Mouse (Mus musculus): Measurements from ENCODE around the gene Ptgir.

The Ptgir gene

DNA sequence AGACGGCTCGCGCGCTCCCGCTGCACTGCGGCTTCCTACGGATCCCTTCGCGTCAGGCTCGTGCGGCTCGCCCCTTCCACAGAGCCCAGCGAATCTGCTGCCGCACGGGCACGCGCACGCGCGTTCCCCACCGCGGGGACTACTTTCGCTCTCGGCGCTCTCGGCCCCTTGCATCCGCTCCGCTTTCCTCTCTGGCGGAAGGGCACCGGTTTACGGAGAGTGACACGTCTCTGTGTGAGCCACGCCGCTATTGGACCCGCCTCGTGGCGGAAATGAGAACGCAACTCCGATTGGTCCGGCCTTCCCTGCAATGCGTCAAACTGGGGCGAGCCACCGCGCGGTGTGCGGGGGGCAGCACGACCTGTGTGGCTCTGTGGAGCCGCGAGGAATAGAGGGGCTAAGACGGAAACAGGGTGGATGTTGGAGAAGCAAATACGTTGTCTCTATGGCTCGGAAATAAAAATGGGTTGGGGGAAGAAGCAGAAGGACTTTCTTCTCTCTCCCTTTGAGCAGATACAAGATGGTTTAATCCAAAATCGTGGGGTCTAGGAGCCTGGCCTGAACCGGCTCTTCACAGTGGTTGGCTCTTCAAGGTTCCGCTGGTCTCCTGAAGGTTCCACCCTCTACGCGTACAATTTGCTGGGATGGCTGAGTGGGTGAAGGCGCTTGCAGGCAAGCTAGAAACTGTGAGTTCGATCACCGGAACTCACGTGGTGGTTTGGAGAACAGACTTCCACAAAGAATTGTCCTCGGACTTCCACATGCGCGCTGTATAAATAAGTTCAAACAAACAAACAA, 17.9 kb downstream of the Ptgir start, which contains the start of gene Calm3:
Gene Calm3 (minus strand): TSS at position 78 of the 798 bp plus-strand sequence.
- in situ Hi-C loops (cut with MboI; ENCODE audit: low pct_unique_long_range_greater_than_20kb in 1 of 2, low sequenced_read_pairs in 2 of 2, unreplicated experiment in 1 of 2), result loop anchor here in 1 of 2 experiments (5.0 kb wide), 1 partner anchor 42 kb away; no protein-coding TSS in a partner anchor

DNA sequence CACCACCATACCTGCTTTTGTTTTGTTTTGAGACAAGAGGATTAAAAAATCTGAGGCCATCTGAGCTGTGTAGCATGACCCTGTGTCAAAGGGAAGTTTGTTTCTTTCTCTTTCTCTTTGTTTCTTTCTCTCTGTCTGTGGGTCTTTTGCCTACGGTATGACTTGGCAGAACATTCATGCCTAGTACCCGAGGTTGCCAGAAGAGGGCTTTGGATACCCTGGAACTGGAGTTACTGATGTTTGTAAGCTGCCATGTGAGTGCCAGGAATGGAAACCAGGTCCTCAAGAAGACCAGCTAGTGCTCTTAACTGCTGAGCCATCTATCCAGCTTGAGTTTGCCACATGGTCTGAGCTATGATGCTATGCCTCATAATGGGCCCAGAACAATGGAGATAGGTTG, 22.1 kb downstream of the Ptgir start:
- in situ Hi-C loops (cut with MboI; ENCODE audit: low pct_unique_long_range_greater_than_20kb in 1 of 2, low sequenced_read_pairs in 2 of 2, unreplicated experiment in 1 of 2), result no loop called here

DNA sequence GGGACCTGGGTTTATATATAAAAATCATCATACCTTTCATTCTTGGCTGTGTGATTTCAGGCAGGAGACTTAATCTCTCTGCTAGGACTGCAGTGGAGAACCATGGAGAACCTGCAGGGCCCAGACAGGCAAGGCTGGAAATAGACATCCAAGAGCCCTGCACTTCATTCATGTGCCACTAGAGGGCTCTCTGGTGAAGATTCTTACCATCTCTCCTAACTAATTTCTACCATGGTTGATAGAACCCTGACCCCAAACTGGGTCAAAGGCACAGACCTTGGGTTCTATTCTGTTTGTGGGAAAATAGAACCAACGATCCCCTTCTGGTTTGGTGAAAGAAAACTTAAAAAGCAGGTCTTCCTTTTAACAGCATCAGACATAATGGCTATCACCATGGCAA, 24.6 kb downstream of the Ptgir start:
- in situ Hi-C loops (cut with MboI; ENCODE audit: low pct_unique_long_range_greater_than_20kb in 1 of 2, low sequenced_read_pairs in 2 of 2, unreplicated experiment in 1 of 2), result loop anchor here (10.0 kb wide), 2 partner anchors 124 to 134 kb away; partner anchors contain the start of gene Hif3a (in 1 of the 2)

DNA sequence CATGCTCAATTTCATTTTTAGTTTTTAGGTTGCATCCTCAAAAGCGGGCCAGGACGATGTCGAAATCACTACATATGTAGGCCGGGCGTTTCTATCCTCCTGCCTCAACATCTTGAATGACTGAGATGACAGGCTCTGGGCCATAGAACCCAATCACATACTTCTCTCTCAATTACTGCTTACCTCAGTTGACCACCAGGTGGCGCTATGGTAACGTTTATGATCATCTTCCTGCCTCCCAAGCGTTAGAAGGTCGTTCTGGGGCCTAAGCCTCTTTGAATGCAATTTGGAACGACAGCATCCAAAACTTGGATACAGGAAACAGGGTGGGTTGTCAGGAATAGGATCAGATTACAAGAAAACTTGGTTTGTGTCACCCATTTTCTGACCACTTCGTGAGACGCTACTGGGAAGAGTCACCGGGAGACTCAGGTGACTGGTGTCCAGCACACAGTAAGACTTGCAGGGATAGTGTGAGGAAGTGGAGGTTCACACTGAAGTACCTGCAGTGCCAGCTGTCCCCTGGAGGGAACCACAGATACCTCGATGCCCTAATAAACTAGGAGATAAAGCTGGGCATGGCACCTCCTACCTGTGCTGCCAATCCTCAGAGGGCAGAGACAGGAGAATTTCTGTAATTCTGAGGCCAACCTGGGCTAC, 25.8 kb downstream of the Ptgir start:
- in situ Hi-C loops (cut with MboI; ENCODE audit: low pct_unique_long_range_greater_than_20kb in 1 of 2, low sequenced_read_pairs in 2 of 2, unreplicated experiment in 1 of 2), result loop anchor here (10.0 kb wide), 2 partner anchors 123 to 133 kb away; partner anchors contain the start of gene Hif3a (in 1 of the 2)

DNA sequence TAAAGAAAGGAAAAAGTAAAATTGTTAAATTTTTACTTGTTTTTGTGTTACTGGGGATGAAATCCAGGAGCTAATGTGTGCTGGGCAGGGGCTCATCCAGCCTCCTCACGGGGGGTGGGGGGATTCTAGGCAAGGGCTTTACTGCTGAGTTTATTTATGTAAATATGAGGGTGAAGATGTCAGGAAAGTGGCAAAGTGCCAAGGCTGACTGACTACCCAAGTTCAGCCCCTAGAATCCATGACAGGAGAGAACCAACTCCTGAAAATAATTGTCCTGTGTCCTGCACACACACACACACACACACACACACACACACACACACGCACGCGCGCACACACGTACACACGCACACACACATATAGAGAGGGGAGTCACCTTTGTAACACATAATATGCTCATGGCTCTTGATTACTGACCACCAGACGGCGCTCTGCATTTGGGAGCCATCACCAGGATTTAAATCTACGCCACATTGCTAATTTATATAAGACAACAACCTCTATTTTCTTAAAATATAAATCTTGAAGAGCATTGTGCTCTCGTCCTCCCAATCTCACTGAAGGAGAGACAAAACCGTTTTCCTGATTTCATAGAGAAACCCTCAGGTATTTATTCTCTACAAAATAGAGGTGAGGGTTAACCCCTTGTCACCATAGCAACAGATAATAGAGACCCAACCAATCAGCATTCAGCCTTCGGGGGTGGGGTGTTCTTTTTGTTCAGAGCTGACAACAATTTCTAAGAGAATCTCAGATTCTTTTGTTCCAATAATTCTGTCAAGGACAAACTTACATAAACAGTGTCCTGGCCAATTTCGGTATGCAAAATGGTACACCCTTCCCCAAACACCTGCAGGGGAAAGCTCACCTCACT, 26.7 kb downstream of the Ptgir start:
- in situ Hi-C loops (cut with MboI; ENCODE audit: low pct_unique_long_range_greater_than_20kb in 1 of 2, low sequenced_read_pairs in 2 of 2, unreplicated experiment in 1 of 2), result loop anchor here (10.0 kb wide), 2 partner anchors 122 to 132 kb away; partner anchors contain the start of gene Hif3a (in 1 of the 2)

DNA sequence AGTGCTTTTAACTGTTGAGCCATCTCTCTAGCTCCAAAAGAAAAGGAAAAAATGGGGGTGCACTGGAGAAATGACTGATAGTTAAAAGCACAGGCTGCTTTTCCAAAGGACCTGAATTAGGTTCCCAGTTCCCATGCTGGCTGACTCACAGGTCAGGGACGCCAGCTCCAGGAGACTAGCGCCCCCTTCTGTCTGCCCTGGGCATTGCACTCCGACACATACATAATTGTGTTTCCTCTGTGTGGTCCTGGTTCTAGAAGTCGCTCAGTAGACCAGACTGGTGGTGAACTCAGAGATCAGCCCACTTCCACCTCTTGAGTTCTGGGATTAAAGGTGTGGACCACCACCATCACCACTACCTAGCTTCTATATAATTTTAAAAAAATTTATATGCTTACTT, 31.0 kb downstream of the Ptgir start:
- in situ Hi-C loops (cut with MboI; ENCODE audit: low pct_unique_long_range_greater_than_20kb in 1 of 2, low sequenced_read_pairs in 2 of 2, unreplicated experiment in 1 of 2), result loop anchor here (10.0 kb wide), 2 partner anchors 117 to 127 kb away; partner anchors contain the start of gene Hif3a (in 1 of the 2)

DNA sequence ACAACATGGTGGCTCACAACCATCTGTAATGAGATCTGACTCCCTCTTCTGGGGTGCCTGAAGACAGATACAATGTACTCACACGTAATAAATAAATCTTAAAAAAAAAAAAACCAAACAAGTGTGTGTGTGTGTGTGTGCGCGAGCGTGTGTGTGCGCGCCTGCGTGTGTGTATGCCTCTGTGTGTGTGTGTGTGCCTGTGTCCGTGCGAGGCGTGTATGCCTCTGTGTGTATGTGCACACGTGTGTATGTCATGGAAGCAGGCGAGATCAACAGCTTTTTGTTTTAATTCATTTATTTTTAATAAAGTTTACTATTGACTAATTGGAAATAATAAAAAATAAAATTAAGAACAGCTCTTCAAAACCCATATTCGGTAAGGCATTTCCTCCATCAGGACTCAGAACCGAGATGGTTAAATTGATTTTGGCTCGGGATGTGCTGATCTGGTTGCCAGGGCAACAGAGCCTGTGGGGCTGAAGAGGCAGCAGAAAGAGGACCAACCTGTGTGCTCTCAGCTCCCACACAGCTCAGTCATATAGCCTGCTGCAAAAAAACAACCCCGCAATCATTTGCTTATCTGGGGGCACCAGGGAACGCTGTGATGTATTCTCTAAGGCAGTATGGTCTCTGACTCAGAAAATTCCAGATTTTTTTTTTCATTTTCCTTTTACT, 32.0 kb downstream of the Ptgir start:
- in situ Hi-C loops (cut with MboI; ENCODE audit: low pct_unique_long_range_greater_than_20kb in 1 of 2, low sequenced_read_pairs in 2 of 2, unreplicated experiment in 1 of 2), result loop anchor here (10.0 kb wide), 2 partner anchors 117 to 127 kb away; partner anchors contain the start of gene Hif3a (in 1 of the 2)

DNA sequence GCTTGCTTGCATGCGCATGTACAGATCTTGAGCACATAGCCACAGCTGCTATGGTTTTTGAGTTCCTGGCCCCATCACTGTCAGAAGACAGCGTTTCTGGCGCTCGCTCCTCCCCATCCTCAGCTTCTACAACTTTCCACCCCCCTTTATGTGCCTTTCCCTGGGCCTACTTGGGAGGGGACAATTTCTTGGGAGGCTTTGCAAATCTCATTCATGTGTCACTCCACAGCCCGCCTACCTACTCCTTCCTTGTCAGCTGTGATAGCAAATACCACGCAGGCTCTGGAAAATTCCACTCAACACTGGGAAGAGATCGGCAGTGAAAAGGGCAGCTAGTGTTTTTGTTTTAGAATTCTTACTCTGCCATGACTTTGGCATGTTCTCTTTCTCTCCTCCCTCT, 34.0 kb downstream of the Ptgir start:
- in situ Hi-C loops (cut with MboI; ENCODE audit: low pct_unique_long_range_greater_than_20kb in 1 of 2, low sequenced_read_pairs in 2 of 2, unreplicated experiment in 1 of 2), result no loop called here

DNA sequence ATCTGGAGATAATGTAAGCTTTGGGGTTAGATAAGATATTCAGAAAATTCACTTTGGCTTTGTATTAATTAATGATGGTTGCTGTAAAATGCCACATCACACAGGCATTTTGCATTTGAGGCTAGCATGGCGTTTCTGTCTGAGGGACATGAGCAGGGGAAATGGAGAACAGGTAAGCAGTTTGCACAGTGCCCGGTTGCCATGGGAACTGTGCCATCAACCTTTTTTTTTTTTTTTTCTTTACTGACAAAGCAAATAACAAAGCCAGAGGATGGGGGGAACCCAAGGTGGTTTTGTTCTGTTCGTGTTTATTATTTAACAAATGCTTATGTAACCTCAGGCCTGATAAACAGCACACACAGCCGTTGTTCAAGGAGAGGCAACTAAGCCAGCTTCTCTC, 36.6 kb downstream of the Ptgir start:
- in situ Hi-C loops (cut with MboI; ENCODE audit: low pct_unique_long_range_greater_than_20kb in 1 of 2, low sequenced_read_pairs in 2 of 2, unreplicated experiment in 1 of 2), result no loop called here

DNA sequence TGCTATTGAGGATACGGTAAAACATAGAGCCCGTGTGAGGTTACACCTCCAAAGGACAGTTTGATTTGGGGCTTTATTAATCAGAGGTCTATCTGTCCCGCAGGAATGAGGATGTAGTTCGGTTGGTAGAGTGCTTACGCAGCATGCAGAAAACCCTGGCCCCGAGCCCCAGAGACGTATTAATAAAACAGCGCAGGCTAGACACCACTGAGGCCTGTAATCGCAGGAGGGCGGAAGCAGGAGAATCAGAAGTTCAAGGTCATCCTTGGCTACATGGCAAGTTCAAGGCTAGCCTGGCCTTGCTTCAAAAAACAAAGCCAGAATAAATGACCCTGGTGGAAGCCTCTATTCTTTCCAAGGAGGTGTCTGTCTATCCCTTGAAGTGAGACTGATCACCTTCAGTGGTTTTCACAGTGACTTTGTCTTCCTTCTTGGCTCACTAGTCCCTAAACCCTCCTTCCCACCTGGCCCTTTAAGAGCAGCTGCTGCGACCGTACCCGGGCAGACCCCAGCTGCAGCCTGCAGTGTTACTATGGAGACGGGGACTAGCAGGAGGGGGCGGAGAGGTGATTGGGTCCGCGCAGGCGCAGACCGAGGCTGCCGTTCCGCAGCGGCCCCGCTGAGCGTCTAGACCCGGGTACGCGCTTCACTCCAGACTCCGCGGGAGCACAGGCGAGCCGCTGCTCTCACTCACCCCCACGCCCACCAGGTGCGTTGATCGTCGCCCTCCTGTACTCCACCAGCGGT, 37.9 kb downstream of the Ptgir start, which contains the start of gene Pnmal2:
Gene Pnmal2 (plus strand): TSS at position 622 of the 747 bp plus-strand sequence.
- in situ Hi-C loops (cut with MboI; ENCODE audit: low pct_unique_long_range_greater_than_20kb in 1 of 2, low sequenced_read_pairs in 2 of 2, unreplicated experiment in 1 of 2), result no loop called here

DNA sequence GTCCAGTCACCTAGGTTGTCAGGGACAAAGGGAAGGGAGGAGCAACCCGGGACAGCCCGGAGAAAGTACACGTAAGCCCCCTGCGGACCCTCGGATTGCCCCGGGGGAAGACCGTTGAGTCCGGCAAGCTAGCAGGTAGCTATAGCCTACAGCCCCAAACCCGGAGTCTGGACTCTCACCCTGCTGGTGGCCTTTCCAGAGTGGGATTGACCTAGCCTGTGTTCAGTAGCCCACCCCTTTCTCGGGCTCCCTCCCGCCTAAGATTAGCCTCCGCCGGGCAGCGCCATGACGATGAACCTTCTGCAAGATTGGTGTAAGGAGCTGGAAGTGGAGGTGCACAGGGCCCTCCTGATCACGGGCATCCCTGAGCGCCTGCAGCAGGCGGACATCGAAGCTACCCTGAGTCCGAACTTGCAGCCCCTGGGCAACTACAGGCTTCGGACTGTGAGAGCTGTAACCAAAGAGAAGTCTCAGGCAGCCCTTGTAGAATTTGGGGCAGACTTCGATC, 38.6 kb downstream of the Ptgir start:
- in situ Hi-C loops (cut with MboI; ENCODE audit: low pct_unique_long_range_greater_than_20kb in 1 of 2, low sequenced_read_pairs in 2 of 2, unreplicated experiment in 1 of 2), result no loop called here

DNA sequence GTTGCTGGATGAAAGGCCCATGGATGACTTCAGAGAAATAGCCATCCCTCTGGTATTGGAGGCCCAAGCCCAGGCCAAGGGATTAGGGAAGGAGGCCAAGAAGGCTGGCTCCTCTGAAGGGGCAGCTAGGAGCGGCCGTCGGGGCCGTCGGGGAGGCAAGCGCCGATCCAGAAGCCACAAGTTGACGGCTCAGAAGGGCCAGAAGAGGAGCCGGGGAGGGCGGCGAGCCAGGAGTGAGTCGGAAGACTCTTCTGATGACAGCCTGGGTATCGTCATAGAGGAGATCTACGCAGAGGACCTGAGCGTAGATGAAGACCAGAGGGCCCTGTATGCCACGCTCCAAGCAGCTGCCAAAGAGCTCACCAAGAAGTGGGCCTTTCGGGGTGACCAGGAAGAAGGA, 39.1 kb downstream of the Ptgir start:
- in situ Hi-C loops (cut with MboI; ENCODE audit: low pct_unique_long_range_greater_than_20kb in 1 of 2, low sequenced_read_pairs in 2 of 2, unreplicated experiment in 1 of 2), result no loop called here

DNA sequence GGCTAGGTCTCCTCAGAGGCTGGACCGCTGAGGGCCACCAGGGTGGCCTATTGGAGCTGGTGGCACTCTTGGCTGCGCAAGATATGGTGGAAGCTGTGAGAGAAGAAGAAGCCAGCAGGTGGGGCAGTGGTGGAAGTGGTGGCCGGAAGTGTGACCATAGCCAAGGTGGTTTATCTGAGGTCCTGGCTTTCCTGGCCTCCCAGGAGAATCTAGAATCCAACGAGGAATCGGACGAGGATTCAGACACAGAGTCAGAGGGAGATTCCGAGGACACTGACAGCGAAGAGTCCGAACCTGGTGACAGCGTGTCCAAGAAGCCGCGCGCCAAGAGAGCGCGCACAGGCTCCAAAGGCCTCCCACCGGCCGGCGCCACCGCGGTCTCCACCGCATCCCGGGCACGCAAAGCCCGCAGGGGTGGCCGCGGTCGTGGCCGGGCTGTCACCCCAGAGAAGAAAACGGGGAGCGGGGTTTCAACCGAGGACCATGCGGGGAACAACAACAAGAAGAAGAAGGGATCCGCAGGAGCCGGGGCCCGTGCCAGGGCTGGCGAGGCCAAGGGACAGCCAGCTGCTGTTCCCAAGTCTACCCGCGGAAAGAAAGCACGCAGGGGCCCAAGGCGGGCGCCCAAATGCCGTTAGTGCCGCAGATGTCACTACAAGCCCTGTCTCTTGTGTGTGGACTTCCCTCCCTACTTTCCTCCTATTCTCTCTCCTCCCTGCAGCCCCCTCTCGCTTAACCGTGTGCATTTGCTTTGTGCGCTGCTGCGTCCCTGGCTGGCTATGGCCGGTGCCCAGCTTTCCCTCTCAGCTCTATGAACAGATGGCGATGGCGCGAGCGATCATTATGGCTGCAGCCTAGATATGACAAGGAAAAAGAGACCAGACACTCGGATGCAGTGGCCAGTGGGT, 40.4 kb downstream of the Ptgir start:
- in situ Hi-C loops (cut with MboI; ENCODE audit: low pct_unique_long_range_greater_than_20kb in 1 of 2, low sequenced_read_pairs in 2 of 2, unreplicated experiment in 1 of 2), result no loop called here

DNA sequence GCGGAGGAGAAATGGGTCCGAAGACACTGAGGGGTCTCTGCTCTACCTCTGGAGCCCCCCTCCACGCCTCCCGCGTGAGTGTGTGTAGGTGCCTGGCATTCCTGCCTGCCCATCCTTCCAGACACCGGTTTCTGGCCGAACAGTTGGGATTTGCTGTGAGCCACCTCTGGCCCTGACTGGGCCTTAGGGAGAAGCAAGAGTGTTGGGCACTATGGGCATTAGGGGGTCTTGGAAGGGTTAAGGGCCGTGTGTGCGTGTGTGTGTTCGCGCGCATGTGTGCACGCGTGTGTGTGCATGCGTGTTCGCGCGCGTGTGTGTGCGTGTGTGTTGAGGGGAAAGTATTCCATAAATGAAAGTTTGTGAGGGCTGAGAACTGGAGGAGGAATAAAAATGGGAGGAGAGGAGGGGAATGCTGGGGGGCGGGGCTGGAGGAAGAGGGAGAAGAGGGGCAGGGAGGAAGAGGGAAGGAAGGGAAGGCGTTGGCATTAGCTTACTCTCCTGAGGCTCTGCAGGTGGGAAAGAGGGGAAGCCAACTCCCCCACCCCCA, 41.1 kb downstream of the Ptgir start:
- in situ Hi-C loops (cut with MboI; ENCODE audit: low pct_unique_long_range_greater_than_20kb in 1 of 2, low sequenced_read_pairs in 2 of 2, unreplicated experiment in 1 of 2), result no loop called here

DNA sequence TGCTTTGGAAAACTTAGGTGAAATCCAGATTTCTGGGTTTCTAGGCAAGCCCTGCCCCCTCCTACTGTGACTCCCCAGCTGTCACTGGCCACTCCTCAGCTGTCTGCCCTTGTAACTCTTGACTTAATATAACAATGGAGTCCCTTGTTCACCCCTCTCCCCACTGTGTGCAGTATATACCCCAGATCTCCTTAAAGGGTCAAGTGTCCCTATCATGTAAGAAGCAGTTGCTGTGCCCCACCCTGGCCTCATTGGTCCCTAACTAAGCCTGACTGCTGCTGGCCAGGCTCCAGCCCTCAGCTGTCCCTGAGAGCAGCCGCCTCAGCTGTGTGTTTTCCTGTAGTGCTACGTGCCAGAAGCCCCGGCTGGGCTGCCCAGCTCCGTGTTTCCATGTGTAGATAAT, 41.7 kb downstream of the Ptgir start:
- in situ Hi-C loops (cut with MboI; ENCODE audit: low pct_unique_long_range_greater_than_20kb in 1 of 2, low sequenced_read_pairs in 2 of 2, unreplicated experiment in 1 of 2), result no loop called here

DNA sequence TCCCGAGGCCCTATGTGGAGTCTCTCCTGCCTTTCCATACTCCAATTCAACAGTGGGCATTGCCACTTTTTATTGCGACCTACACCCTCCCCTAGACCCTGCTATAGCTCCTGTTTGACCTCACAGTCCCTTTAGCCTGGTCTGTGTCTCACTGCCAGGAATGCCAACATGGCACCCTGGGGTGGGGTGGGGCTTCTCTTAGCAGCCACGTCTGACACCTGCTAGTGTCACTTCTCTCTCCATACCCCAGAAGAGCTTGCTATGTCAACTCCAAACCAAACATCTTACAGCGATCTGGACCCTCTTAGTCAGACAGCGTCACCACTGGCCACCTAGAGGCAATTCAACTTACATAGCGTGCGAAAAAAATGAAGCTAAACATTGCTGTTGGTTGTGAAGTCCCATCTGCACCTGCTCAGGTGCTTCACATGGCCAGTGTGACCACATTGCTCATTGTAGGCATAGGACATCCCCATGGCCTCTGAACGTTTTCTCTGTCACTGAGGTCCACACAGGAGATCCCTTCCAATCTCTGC, 42.7 kb downstream of the Ptgir start:
- in situ Hi-C loops (cut with MboI; ENCODE audit: low pct_unique_long_range_greater_than_20kb in 1 of 2, low sequenced_read_pairs in 2 of 2, unreplicated experiment in 1 of 2), result no loop called here
